Mouse (Mus musculus) heart, postnatal 0 days (tissue): ENCODE measurements at regions not wholly inside any gene's neighbourhood (a gene's known extent, or its start where the extent isn't known, plus 50 kb on each side); places are given as distances from the start of the nearest gene placed in this dataset.

Experiments
- CTCF ChIP-seq: IDR thresholded peaks from 2 replicates; pipeline ENCODE4 v1.5.1; 2016; ENCODE audit warnings: antibody characterized with exemption, control low read depth, low read depth
- EP300 ChIP-seq: IDR thresholded peaks from 2 replicates; pipeline ENCODE4 v1.6.1; 2016; ENCODE audit warnings: antibody characterized with exemption, low read depth

GRCm38 (mm10) chr13:99094221-99094620 lies 90.4 kb upstream of the Zfp366 start:
- TF ChIP-seq CTCF = no peak
- TF ChIP-seq EP300 = no peak
